Comparison of ENCODE assay signal across 8 mouse cellular contexts in the genomic region with DNA sequence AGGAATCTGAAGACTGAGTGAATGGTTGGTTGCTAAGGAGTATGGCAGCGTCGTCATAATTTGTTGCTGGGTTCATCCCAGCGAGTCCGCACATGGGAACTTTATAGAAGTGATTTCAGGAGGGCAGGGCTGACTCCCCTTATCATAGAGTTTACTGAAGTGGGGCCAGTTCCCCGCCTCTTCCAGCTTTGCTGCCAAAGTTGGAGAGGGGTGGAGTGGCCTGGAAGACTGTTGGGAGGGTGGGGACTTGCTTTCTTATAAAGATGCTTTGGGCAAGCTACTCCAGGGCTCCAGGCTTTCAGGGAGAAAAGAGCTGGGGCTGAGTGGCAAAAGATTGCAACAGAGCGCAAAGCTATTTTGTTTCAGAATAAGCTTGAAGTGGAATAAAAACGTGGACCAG. TPM values are rescaled to one million over a fixed set of nuclear protein-coding genes. Genes with fewer than 3 reads are reported as not detected.
A peak's percentile ranks its signal among the peaks of the same experiment; 100 is the strongest.
DNase-seq lines count a peak whose midpoint lies in the region; ATAC-seq and TF ChIP-seq lines count a peak whose summit lies in the region.

No protein-coding gene starts in this region.

- H3K4me1 ChIP-seq in forebrain, postnatal 0 days (ENCODE audit: insufficient read depth), result peaks cover 9% of the 10 kb centered on the region; the same call in 1 of the 2 replicates
- H3K4me1 ChIP-seq in hindbrain, embryonic 12.5 days, result peaks cover 11% of the 10 kb centered on the region; the same call in 1 of the 2 replicates
- no peaks in the 10 kb centered on the region for H3K4me1 ChIP-seq in liver, embryonic 12.5 days
- H3K4me1 ChIP-seq in neural tube, embryonic 15.5 days, result peaks cover 18% of the 10 kb centered on the region

- H3K27ac ChIP-seq in forebrain, postnatal 0 days (ENCODE audit: low read depth, low read length), result no peak overlapping the region
- no peak overlapping the region for H3K27ac ChIP-seq in hindbrain, embryonic 12.5 days
- H3K27ac ChIP-seq in liver, embryonic 12.5 days, result no peak overlapping the region
- no peak overlapping the region for H3K27ac ChIP-seq in neural tube, embryonic 15.5 days (replicated peaks)

- no peaks in the 10 kb centered on the region for H3K9me3 ChIP-seq in forebrain, postnatal 0 days (ENCODE audit: low read length)
- H3K9me3 ChIP-seq in hindbrain, embryonic 12.5 days (replicated peaks), result no peaks in the 10 kb centered on the region
- no peaks in the 10 kb centered on the region for H3K9me3 ChIP-seq in liver, embryonic 12.5 days (replicated peaks)
- H3K9me3 ChIP-seq in neural tube, embryonic 15.5 days (replicated peaks), result no peaks in the 10 kb centered on the region

- ATAC-seq in forebrain, postnatal 0 days, result no peak
- ATAC-seq in hindbrain, embryonic 12.5 days (ENCODE audit: low FRiP score), result no peak
- no peak for ATAC-seq in liver, embryonic 12.5 days
- no peak for ATAC-seq in neural tube, embryonic 15.5 days (ENCODE audit: low FRiP score)

- H3K27me3 ChIP-seq in forebrain, postnatal 0 days (ENCODE audit: insufficient read depth, low read length), result 0 out of 2 replicates have a peak, but pooled peaks cover 3% of the 10 kb centered on the region
- peaks cover 28% of the 10 kb centered on the region for H3K27me3 ChIP-seq in hindbrain, embryonic 12.5 days
- H3K27me3 ChIP-seq in liver, embryonic 12.5 days (replicated peaks), result peaks cover 13% of the 10 kb centered on the region; the same call in 1 of the 2 replicates
- H3K27me3 ChIP-seq in neural tube, embryonic 15.5 days (replicated peaks), result 0 out of 2 replicates have a peak, but pooled peaks cover 9% of the 10 kb centered on the region

- peak; percentile 4 to 9 for DNase-seq in cerebellum, adult 18-20 months
- no peak for DNase-seq in cerebellum, adult 11 months
- DNase-seq in forebrain, postnatal 0 days, result peak; percentile 16
- DNase-seq in frontal cortex, postnatal 10 days (ENCODE audit: low spot score in 2 of 2), result no peak
- DNase-seq in thymus, postnatal 0 days (ENCODE audit: low spot score), result no peak

- peak overlapping the region; percentile 95 for H3K4me2 ChIP-seq in forebrain, postnatal 0 days (ENCODE audit: low read depth)
- H3K4me2 ChIP-seq in hindbrain, embryonic 12.5 days (replicated peaks), result peak overlapping the region; percentile 95
- H3K4me2 ChIP-seq in liver, embryonic 12.5 days, result peak overlapping the region; percentile 61
- peak overlapping the region; percentile 98 for H3K4me2 ChIP-seq in neural tube, embryonic 15.5 days

- H3K4me3 ChIP-seq in forebrain, postnatal 0 days (ENCODE audit: low read depth, low read length), result peak overlapping the region; percentile 57; the same call in 1 of the 2 replicates
- no peak overlapping the region for H3K4me3 ChIP-seq in hindbrain, embryonic 12.5 days
- H3K4me3 ChIP-seq in liver, embryonic 12.5 days, result no peak overlapping the region
- H3K4me3 ChIP-seq in neural tube, embryonic 15.5 days (replicated peaks), result peak overlapping the region; percentile 60

- H3K9ac ChIP-seq in forebrain, postnatal 0 days, result no peak overlapping the region
- no peak overlapping the region for H3K9ac ChIP-seq in hindbrain, embryonic 12.5 days
- H3K9ac ChIP-seq in liver, embryonic 12.5 days, result no peak overlapping the region
- H3K9ac ChIP-seq in neural tube, embryonic 15.5 days (replicated peaks), result no peak overlapping the region

- 27% methylated on average over 7 of the region's 7 CpGs for WGBS in forebrain, postnatal 0 days
- WGBS in hindbrain, embryonic 12.5 days, result 46% methylated on average over 7 of the region's 7 CpGs
- WGBS in liver, embryonic 12.5 days (ENCODE audit: insufficient replicate concordance), result 34% methylated on average over 7 of the region's 7 CpGs
- WGBS in neural tube, embryonic 15.5 days, result 39% methylated on average over 7 of the region's 7 CpGs

- TF ChIP-seq CTCF in forebrain, postnatal 0 days (IDR thresholded peaks at IDR 0.05; ENCODE audit: low read depth), result no peak

- H3K36me3 ChIP-seq in forebrain, postnatal 0 days (ENCODE audit: insufficient read depth), result no peaks in the 10 kb centered on the region
- no peaks in the 10 kb centered on the region for H3K36me3 ChIP-seq in hindbrain, embryonic 12.5 days
- H3K36me3 ChIP-seq in liver, embryonic 12.5 days, result no peaks in the 10 kb centered on the region
- H3K36me3 ChIP-seq in neural tube, embryonic 15.5 days, result no peaks in the 10 kb centered on the region

RNA-seq across cellular contexts. Expression of a gene that starts 0.7 kb away (rescaled TPM):
- total RNA-seq in forebrain, postnatal 0 days (2014; rRNA removed), result 7.8 and 12.6 TPM in 2 replicates
- 2.0 and 4.2 TPM in 2 replicates for polyA plus RNA-seq in forebrain, postnatal 0 days (2015; fragmentation: Nextera tagmentation; extraction: Ambion mirVana)
- polyA plus RNA-seq in hindbrain, embryonic 12.5 days (2016; fragmentation: Nextera tagmentation; extraction: Ambion mirVana), result 28.0 and 28.9 TPM in 2 replicates
- 1.9 and 2.4 TPM in 2 replicates for polyA plus RNA-seq in liver, embryonic 12.5 days (2016; fragmentation: Nextera tagmentation; extraction: Ambion mirVana)
- 13.0 and 14.0 TPM in 2 replicates for polyA plus RNA-seq in neural tube, embryonic 15.5 days (2015; fragmentation: Nextera tagmentation; extraction: Ambion mirVana)
- 1.1 and 1.2 TPM in 2 replicates for polyA plus RNA-seq in thymus, postnatal 0 days (2015; fragmentation: Nextera tagmentation; extraction: Ambion mirVana)

Comparison
In these comparisons a context has a peak if more than half of its experiments do, and no peak if none do; other contexts are left out.
1. DNase-seq: peak in cerebellum, adult 18-20 months (2 of 2) and forebrain, postnatal 0 days (single experiment); none in cerebellum, adult 11 months (single experiment), frontal cortex, postnatal 10 days (0 of 2) and thymus, postnatal 0 days (single experiment).
2. H3K4me3 ChIP-seq: peak in forebrain, postnatal 0 days (single experiment) and neural tube, embryonic 15.5 days (single experiment); none in hindbrain, embryonic 12.5 days (single experiment) and liver, embryonic 12.5 days (single experiment).
3. Peak in every context shown above with its lines, with median percentiles within 50 percentile points of each other: H3K4me2 ChIP-seq.